Mouse (Mus musculus) liver (tissue): ENCODE results near the gene Kcnmb4.

ENCODE experiments used
- DNase-seq: peaks from one replicate; pipeline ENCODE4 v3.0.0-alpha.2; 2020; ENCODE audit warnings: mixed read lengths

Kcnmb4 gene

GRCm38 (mm10) chr10:116450621-116451020 lies 23.1 kb downstream of the Kcnmb4 start:
- no peak for DNase-seq

GRCm38 (mm10) chr10:116448166-116448565 lies 25.5 kb downstream of the Kcnmb4 start:
- no peak for DNase-seq

- no peak for DNase-seq
Measured at GRCm38 (mm10) chr10:116447176-116447575, 26.5 kb downstream of the Kcnmb4 start.

GRCm38 (mm10) chr10:116446040-116446439 lies 27.6 kb downstream of the Kcnmb4 start:
- DNase-seq: no peak

- DNase-seq: no peak
Measured at GRCm38 (mm10) chr10:116444826-116445225, 28.9 kb downstream of the Kcnmb4 start.

- no peak for DNase-seq
Measured at GRCm38 (mm10) chr10:116444371-116444770, 29.3 kb downstream of the Kcnmb4 start.

GRCm38 (mm10) chr10:116440946-116441345 lies 32.7 kb downstream of the Kcnmb4 start:
- DNase-seq: no peak

GRCm38 (mm10) chr10:116440088-116440487 lies 33.6 kb downstream of the Kcnmb4 start:
- no peak for DNase-seq

- DNase-seq: no peak
Measured at GRCm38 (mm10) chr10:116435455-116435854, 38.2 kb downstream of the Kcnmb4 start.

- no peak for DNase-seq
Measured at GRCm38 (mm10) chr10:116432421-116432820, 41.3 kb downstream of the Kcnmb4 start.

- DNase-seq: no peak
Measured at GRCm38 (mm10) chr10:116428026-116428780, 45.5 kb downstream of the Kcnmb4 start.

- DNase-seq: no peak
Measured at GRCm38 (mm10) chr10:116426176-116426575, 47.5 kb downstream of the Kcnmb4 start.

GRCm38 (mm10) chr10:116424921-116425320 lies 48.8 kb downstream of the Kcnmb4 start:
- DNase-seq: no peak

- no peak for DNase-seq
Measured at GRCm38 (mm10) chr10:116422551-116422950, 51.1 kb downstream of the Kcnmb4 start.

GRCm38 (mm10) chr10:116420976-116421375 lies 52.7 kb downstream of the Kcnmb4 start:
- DNase-seq: no peak

GRCm38 (mm10) chr10:116418121-116418726 lies 55.5 kb downstream of the Kcnmb4 start:
- DNase-seq: no peak

GRCm38 (mm10) chr10:116416726-116417125 lies 57.0 kb downstream of the Kcnmb4 start:
- no peak for DNase-seq

GRCm38 (mm10) chr10:116416142-116416541 lies 57.5 kb downstream of the Kcnmb4 start:
- DNase-seq: no peak

- DNase-seq: no peak
Measured at GRCm38 (mm10) chr10:116410826-116411225, 62.9 kb downstream of the Kcnmb4 start.

GRCm38 (mm10) chr10:116407684-116408359 lies 65.9 kb downstream of the Kcnmb4 start:
- no peak for DNase-seq

GRCm38 (mm10) chr10:116405011-116405410 lies 68.7 kb downstream of the Kcnmb4 start:
- DNase-seq: no peak

- no peak for DNase-seq
Measured at GRCm38 (mm10) chr10:116403679-116404078, 70.0 kb downstream of the Kcnmb4 start.

- DNase-seq: no peak
Measured at GRCm38 (mm10) chr10:116402742-116403425, 70.8 kb downstream of the Kcnmb4 start.
